Mouse (Mus musculus): ENCODE measurements around the gene Lypla2.

Gene Lypla2

DNA sequence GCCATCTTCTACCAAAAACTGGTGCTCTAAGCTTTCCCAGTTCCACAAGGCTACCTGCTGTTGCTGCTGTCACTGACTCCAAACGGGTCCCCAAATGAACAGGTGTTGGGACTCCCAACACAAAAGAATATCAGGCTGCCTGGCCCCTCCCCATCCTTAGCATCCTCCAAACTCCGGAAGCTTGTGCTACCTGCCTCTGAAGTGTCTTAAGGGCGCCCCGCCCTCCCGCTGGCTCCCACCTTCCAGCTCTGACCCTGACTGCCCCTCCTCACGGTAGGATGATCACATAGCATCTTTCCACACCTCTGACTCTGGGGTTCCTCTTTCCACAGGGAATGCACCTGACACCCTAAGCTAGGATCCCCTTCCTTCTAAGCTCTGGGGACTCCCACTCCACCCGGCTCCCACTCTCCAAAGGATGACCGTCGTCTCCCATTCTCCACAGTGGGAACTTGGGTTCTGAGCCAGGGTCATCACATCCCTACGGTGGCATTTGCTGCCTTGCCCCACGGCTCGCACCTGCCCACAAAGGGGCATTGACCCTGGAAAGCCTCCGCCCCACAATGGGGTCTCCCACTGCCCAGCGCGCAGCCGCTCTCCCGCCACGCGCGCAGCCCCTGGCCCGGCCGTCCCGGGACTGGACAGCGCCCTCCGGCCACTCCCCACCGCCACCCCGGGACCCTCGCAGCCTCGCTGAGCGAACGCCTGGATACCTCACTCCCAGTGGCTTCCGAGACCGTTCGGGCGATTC, 446 bp downstream of the Lypla2 start:
- DNase-seq, result no peak

GRCm38 (mm10) chr4:135970585-135970984, 1.8 kb downstream of the Lypla2 start:
- no peak for DNase-seq

DNA sequence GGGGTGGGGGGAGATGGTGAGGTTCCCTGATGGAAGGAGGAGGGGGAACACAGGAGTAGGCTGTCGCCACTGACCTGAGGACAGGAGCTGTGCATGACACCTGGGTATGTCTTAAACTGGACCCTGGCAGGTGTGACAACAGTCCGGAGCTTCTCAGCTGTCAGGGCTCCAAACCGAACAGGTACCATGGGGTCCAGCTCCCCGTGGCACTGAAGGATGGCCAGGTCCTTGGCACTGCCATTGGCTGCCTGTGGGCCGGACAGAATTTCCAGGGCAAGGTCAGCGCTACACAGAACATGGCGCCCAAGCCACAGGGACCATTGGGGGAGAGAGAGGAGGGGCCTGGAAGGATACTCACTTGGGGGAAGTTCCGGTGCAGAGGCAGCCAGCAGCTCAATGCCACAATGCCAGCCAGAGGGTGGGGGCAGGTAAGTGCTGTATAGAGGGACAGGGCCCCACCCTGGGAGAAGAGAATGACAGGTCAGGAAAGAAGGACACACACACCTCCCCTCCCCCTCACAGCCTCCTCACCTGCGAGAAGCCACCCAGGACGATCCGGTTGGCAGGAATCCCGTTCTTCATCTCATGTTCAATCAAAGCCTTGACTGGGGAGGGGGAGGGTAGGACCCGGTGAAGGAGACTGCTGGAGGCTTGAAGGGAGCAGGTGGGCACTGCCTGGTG, 3.2 kb downstream of the Lypla2 start:
- no peak for DNase-seq

DNA sequence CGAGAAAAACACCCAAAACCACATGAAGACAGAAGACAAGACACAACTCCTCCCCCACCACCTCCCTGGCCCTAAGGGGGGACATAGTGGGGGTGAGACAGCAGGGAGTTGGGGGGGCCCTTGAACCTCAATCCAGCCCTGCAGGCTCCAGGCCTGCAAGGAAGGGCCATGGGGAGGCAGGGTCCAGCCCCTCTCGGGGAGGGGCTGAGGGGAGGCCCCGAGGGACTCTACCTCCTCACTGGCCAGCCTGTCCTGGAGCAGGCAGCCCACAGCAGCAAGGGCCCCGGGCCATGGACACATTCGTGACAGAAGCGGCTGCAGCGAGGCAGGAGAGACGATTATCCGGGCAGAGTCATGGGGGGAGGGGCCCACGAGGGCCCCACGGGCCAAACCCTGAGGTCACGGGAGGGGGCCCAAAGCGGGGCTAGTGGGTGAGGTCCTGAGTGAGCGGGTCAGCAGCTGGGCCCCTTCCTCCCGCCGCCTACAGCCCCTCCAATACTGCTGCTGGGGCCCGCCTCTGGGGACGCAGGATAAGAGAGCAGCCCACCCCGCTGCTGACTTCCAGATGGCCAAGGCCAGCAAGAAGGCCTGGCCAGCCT, 4.1 kb downstream of the Lypla2 start:
- DNase-seq, result no peak

DNA sequence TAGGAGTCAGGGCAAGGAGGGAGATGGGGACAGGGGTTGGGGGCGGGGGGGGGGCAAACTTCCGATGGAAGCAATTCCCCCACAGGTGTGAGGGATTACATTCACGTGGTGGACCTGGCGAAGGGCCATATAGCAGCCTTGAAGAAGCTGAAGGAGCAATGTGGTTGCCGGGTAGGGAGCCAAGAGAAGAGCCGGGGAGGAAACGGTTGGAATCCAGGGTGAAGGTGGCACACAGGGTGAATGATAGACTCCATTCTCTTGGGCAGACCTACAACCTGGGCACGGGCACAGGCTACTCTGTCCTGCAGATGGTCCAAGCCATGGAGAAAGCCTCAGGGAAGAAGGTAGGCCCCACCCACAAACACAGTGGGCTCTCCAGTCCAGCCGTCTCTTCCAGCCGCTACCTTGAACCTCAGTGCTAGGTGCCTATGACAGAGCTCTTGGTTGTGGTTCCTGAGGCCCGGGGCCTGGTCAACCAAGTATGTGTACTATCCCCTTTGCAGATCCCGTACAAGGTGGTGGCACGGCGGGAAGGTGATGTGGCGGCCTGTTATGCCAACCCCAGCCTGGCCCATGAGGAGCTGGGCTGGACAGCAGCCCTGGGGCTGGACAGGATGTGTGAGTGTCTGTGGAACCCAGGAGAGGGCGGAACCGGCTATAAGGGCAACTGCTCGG, 5.2 kb downstream of the Lypla2 start:
- DNase-seq, result no peak

DNA sequence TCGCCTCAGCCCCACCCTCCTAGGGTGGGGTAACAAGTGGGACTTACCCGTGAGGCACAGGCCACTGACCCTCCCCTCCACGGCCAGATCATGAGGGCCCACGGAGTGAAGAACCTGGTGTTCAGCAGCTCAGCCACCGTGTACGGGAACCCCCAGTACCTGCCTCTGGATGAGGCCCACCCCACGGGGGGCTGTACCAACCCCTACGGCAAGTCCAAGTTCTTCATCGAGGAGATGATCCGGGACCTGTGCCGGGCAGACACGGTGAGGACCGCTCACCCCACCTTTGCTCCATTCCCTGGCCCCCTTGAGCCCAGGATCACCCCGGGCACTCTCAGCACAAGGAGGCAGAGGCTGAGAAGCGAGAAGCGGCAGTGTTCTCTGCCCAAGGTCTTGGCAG, 6.1 kb downstream of the Lypla2 start:
- DNase-seq, result no peak

DNA sequence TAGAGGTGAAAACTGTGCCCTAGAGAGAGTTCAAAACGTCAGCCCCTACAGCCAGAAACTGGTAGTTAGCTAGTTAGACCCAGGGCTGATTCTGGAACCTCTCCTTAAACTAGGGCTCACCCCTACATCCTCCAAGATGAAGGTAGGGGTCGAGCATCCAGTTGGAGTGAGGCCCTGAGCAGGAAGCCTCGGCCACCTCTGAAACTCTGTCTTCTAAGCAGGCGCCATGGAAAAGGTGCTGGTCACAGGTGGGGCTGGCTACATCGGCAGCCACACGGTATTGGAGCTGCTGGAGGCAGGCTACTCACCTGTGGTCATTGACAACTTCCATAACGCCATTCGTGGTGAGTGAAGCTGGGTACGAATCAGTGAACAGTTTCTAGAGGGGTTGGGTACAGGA, 7.3 kb downstream of the Lypla2 start:
- no peak for DNase-seq

DNA sequence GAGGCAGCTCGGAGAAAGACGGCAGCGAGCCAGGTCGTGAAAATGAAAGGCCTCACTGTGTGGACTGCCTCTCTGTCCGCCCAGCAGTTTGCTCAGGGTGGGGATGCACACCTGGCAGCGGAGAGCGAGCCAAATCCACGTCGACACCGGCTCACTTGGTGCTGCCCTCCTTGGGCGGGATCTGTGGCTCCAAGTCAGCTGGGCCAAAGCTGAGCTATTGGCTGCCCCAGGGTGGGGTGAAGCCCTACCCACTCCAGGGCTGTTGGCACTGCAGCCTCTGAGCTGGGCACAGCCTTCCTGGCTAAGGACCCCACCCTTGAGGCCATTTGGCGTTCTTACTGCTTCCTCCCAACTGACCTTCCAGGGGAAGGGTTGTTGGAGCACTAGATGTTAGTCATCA, 8.0 kb downstream of the Lypla2 start:
- peak; percentile 87 for DNase-seq

GRCm38 (mm10) chr4:135963457-135964193, 8.8 kb downstream of the Lypla2 start, which contains the start of gene Gale:
TSS of gene Gale (plus strand) at chr4:135963727.
- peak; percentile 93 for DNase-seq

GRCm38 (mm10) chr4:135962946-135963345, 9.5 kb downstream of the Lypla2 start:
- no peak for DNase-seq

DNA sequence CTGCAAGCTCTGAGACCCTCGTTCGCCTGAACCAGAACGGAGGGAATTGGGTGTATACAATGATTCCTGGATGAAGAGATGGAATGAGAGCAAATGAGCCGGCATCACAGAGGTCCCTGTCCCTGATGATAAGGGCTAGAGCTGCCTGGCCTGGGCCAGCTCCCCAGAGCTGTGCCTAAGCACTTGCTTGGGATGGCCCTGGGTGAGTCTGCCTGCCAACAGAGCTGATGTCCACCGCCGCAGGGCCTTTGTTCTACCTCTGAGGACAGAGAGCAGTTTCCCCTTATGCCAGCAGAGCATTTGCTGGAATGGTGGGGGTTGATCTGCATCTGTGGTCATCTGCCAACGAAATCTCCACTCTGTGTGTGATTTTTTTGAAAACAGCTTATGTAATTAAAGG, 10.2 kb downstream of the Lypla2 start:
- no peak for DNase-seq

DNA sequence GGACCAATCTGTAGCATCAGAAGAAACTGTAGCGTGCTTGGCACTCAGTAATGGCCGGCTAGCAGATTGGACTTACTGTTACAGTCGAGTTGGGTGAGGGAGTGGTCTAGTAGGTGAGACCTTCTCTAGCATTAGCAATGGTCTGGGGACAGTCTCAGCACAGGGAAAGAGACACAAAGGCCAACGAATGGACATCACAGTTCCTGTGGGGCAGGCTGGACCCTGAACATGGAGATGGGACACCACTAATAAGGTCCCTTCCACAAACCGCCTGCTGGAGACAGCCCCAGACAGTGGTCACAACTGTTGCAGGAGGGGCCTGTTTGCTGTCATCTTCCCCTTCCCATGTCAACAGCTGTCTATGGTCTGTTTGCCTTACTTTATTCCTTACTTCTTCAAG, 10.7 kb downstream of the Lypla2 start:
- peak; percentile 22 for DNase-seq

DNA sequence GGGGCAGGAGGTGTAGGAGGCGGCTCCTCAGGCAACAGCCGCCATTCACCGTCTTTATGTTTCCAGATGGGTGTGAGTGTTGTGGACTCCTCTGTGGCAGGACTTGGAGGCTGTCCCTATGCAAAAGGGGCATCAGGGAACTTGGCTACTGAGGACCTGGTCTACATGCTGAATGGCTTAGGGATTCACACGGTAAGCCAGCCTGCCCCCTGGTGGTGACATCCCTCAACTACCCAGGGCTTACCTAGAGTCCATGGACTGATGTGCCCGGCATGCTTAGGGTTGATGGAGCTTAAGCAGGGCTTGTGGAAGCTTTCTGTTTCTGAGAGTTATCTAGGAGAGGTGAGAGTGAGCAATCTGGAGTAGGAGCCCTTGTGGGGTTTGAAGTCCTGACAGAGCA, 11.7 kb downstream of the Lypla2 start:
- peak; percentile 74 for DNase-seq

DNA sequence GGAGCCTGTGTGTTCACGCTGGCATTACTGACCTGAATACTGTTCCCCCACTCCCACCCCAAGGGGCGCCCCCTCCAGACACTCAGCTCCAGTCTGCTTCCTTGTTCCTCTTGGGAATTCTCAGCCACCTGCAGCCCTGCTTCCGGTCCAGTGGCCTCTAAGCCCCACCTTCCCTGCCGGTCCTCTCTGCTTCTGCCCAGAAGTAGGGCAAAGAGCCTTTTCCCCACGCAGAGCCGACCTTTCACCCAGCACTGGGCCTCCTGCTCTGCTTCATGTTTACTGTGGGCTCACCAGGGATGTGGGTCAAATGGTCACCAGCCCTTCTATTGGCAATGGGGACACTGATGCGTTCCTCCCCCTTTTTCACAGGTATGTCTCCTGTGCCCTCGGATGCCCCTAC, 14.1 kb downstream of the Lypla2 start:
- peak; percentile 90 for DNase-seq

GRCm38 (mm10) chr4:135955886-135956285, 16.5 kb downstream of the Lypla2 start:
- DNase-seq, result no peak

GRCm38 (mm10) chr4:135954241-135954640, 18.2 kb downstream of the Lypla2 start:
- DNase-seq, result peak; percentile 48

DNA sequence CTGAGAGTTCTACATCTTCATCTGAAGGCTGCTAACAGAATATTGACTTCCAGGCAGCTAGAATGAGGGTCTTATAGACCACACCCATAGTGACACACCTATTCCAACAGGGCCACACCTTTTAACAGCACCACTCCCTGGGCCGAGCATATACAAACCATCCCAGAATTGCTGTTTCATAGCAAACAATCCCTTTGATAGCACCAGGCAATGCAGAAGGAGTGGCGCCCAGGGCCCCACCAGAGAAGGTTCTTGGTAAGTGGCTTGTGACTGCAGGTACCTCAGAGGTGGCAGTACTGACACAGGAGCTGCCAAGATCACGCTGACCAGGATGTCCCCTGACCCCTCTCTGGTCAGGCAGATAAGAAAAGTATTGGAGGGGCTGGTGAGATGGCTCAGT, 19.2 kb downstream of the Lypla2 start:
- DNase-seq, result no peak

GRCm38 (mm10) chr4:135951505-135951904, 20.9 kb downstream of the Lypla2 start:
- DNase-seq, result no peak

DNA sequence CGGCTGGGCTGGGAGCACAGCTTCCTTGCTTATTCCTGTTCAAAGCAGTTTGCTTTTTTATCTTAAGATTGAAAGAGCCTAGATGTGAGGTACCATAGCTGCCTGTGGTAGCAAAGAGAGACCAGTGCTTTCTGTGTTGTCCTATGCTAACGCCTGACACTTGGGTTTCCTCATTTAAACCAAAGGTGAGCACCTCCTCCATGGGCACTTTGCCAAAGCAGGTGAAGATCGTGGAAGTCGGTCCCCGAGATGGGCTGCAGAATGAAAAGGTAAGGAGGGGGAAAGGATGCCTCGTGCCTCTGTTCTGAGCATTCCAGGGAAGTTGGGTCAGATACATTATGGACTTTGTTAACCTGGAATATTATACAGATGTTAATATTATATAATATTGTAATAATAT, 22.1 kb downstream of the Lypla2 start:
- no peak for DNase-seq

- DNase-seq, result peak; percentile 45
Observed at GRCm38 (mm10) chr4:135949911-135950310, 22.5 kb downstream of the Lypla2 start.

GRCm38 (mm10) chr4:135949475-135949874, 23.0 kb downstream of the Lypla2 start:
- DNase-seq, result peak; percentile 33

- no peak for DNase-seq
Observed at GRCm38 (mm10) chr4:135948142-135948541, 24.3 kb downstream of the Lypla2 start.
